Mouse (Mus musculus): ENCODE results near the gene Uvrag. TPM values are rescaled to one million over a fixed set of nuclear protein-coding genes. Genes with fewer than 3 reads are reported as not detected.

The Uvrag gene
- total and polyA plus RNA-seq, 2 experiments: 12.2 to 18.3 TPM

DNA sequence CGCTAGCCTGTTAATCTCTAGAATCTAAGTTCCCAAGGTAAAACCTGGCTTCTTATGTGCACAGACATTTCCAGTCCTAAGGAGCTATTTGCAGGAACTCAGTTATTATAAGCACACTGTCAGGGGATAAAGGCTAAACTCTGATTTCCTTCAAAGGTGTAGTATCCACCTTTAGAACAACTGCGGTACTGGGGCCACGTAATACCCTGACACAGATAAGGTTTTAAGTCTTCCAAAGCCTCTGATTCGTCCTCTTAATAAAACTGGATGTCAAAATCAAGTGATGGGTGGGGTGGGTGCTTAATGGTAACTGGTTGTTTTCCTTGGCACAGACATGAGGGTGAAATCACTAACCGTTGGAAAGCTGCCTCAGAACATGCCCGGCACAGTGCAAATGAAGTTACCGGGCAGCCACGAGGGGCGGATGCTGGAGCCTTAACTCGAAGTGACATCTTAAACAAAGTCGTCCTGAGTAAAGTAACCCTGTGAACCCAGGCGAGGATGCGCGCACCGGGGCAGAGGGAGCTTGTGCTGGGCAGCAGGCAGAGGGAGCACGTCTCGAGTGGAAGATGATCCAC, 83.8 kb downstream of the Uvrag start:
- 37% methylated on average over 17 of the region's 17 CpGs for WGBS
- Histone ChIP-seq H3K36me3 (ENCODE audit: control insufficient read depth, insufficient read depth, low read length) (peaks cover 8% of the 10 kb centered on the region; the same call in 1 of the 2 replicates), H3K4me3 (ENCODE audit: insufficient read depth, low read depth, low read length) (no peak overlapping the region), H3K79me2 (ENCODE audit: control insufficient read depth, insufficient read depth, low read length) (peaks cover 12% of the 10 kb centered on the region; the same call in 1 of the 2 replicates), H3K4me1 (ENCODE audit: control insufficient read depth, insufficient read depth, low read length) (peaks cover 6% of the 10 kb centered on the region; the same call in 1 of the 2 replicates), H3K27me3 (ENCODE audit: control insufficient read depth, insufficient read depth, low read length) (no peaks in the 10 kb centered on the region), H3K27ac (replicated peaks; ENCODE audit: insufficient read depth, low read depth, low read length) (no peak overlapping the region), H3K9ac (ENCODE audit: low read depth, low read length) (no peak overlapping the region)
- peak; percentile 87 for DNase-seq (ENCODE audit: extremely low read depth, low read depth, low spot score)
- TF ChIP-seq CTCF (IDR thresholded peaks at IDR 0.05; ENCODE audit: low read depth, low read length): peak; percentile 26
- TF ChIP-seq POLR2A (IDR thresholded peaks at IDR 0.05; ENCODE audit: extremely low read depth, insufficient read depth, low read length): no peak

GRCm38 (mm10) chr7:99053626-99054025, 87.3 kb downstream of the Uvrag start:
- Histone ChIP-seq H3K9ac (ENCODE audit: low read depth, low read length) (no peak overlapping the region), H3K4me3 (ENCODE audit: insufficient read depth, low read depth, low read length) (no peak overlapping the region), H3K36me3 (ENCODE audit: control insufficient read depth, insufficient read depth, low read length) (peaks cover 13% of the 10 kb centered on the region), H3K27me3 (ENCODE audit: control insufficient read depth, insufficient read depth, low read length) (no peaks in the 10 kb centered on the region), H3K27ac (replicated peaks; ENCODE audit: insufficient read depth, low read depth, low read length) (no peak overlapping the region), H3K79me2 (ENCODE audit: control insufficient read depth, insufficient read depth, low read length) (peaks cover 18% of the 10 kb centered on the region; the same call in 1 of the 2 replicates), H3K4me1 (ENCODE audit: control insufficient read depth, insufficient read depth, low read length) (peaks cover 6% of the 10 kb centered on the region; the same call in 1 of the 2 replicates)
- TF ChIP-seq POLR2A (IDR thresholded peaks at IDR 0.05; ENCODE audit: extremely low read depth, insufficient read depth, low read length) (no peak), CTCF (IDR thresholded peaks at IDR 0.05; ENCODE audit: low read depth, low read length) (no peak)
- 89% methylated on average over 4 of the region's 4 CpGs for WGBS
- no peak for DNase-seq (ENCODE audit: extremely low read depth, low read depth, low spot score)

GRCm38 (mm10) chr7:99052471-99053241, 88.3 kb downstream of the Uvrag start:
- Histone ChIP-seq H3K4me3 (ENCODE audit: insufficient read depth, low read depth, low read length) (no peak overlapping the region), H3K27me3 (ENCODE audit: control insufficient read depth, insufficient read depth, low read length) (no peaks in the 10 kb centered on the region), H3K27ac (replicated peaks; ENCODE audit: insufficient read depth, low read depth, low read length) (no peak overlapping the region), H3K79me2 (ENCODE audit: control insufficient read depth, insufficient read depth, low read length) (peaks cover 18% of the 10 kb centered on the region; the same call in 1 of the 2 replicates), H3K9ac (ENCODE audit: low read depth, low read length) (no peak overlapping the region), H3K4me1 (ENCODE audit: control insufficient read depth, insufficient read depth, low read length) (peaks cover 6% of the 10 kb centered on the region; the same call in 1 of the 2 replicates), H3K36me3 (ENCODE audit: control insufficient read depth, insufficient read depth, low read length) (peaks cover 16% of the 10 kb centered on the region)
- peak; percentile 40 for DNase-seq (ENCODE audit: extremely low read depth, low read depth, low spot score)
- 78% methylated on average over 6 of the region's 6 CpGs for WGBS
- TF ChIP-seq POLR2A (IDR thresholded peaks at IDR 0.05; ENCODE audit: extremely low read depth, insufficient read depth, low read length) (no peak), CTCF (IDR thresholded peaks at IDR 0.05; ENCODE audit: low read depth, low read length) (no peak)

GRCm38 (mm10) chr7:99050882-99051281, 90.1 kb downstream of the Uvrag start:
- H3K4me1 ChIP-seq (ENCODE audit: control insufficient read depth, insufficient read depth, low read length): 0 out of 2 replicates have a peak, but pooled peaks cover 6% of the 10 kb centered on the region
- no peak overlapping the region for H3K4me3 ChIP-seq (ENCODE audit: insufficient read depth, low read depth, low read length)
- H3K36me3 ChIP-seq (ENCODE audit: control insufficient read depth, insufficient read depth, low read length): peaks cover 16% of the 10 kb centered on the region
- H3K79me2 ChIP-seq (ENCODE audit: control insufficient read depth, insufficient read depth, low read length): peaks cover 18% of the 10 kb centered on the region; the same call in 1 of the 2 replicates
- no peak overlapping the region for H3K9ac ChIP-seq (ENCODE audit: low read depth, low read length)
- no peak for DNase-seq (ENCODE audit: extremely low read depth, low read depth, low spot score)
- no peak overlapping the region for H3K27ac ChIP-seq (replicated peaks; ENCODE audit: insufficient read depth, low read depth, low read length)
- WGBS: 95% methylated on average over 1 of the region's 1 CpGs
- H3K27me3 ChIP-seq (ENCODE audit: control insufficient read depth, insufficient read depth, low read length): no peaks in the 10 kb centered on the region
- TF ChIP-seq POLR2A (IDR thresholded peaks at IDR 0.05; ENCODE audit: extremely low read depth, insufficient read depth, low read length) (no peak), CTCF (IDR thresholded peaks at IDR 0.05; ENCODE audit: low read depth, low read length) (no peak)

- Histone ChIP-seq H3K79me2 (ENCODE audit: control insufficient read depth, insufficient read depth, low read length) (peaks cover 18% of the 10 kb centered on the region; the same call in 1 of the 2 replicates), H3K27ac (replicated peaks; ENCODE audit: insufficient read depth, low read depth, low read length) (no peak overlapping the region), H3K9ac (ENCODE audit: low read depth, low read length) (no peak overlapping the region), H3K36me3 (ENCODE audit: control insufficient read depth, insufficient read depth, low read length) (peaks cover 9% of the 10 kb centered on the region), H3K4me3 (ENCODE audit: insufficient read depth, low read depth, low read length) (no peak overlapping the region), H3K4me1 (ENCODE audit: control insufficient read depth, insufficient read depth, low read length) (0 out of 2 replicates have a peak, but pooled peaks cover 6% of the 10 kb centered on the region), H3K27me3 (ENCODE audit: control insufficient read depth, insufficient read depth, low read length) (no peaks in the 10 kb centered on the region)
- DNase-seq (ENCODE audit: extremely low read depth, low read depth, low spot score): no peak
- TF ChIP-seq CTCF (IDR thresholded peaks at IDR 0.05; ENCODE audit: low read depth, low read length): no peak
- TF ChIP-seq POLR2A (IDR thresholded peaks at IDR 0.05; ENCODE audit: extremely low read depth, insufficient read depth, low read length): no peak
- WGBS: 91% methylated on average over 3 of the region's 3 CpGs
Measured at GRCm38 (mm10) chr7:99049897-99050296, 91.0 kb downstream of the Uvrag start.
